Mouse (Mus musculus): Measurements from ENCODE around the gene Psme1.

- TF ChIP-seq POLR2A (IDR thresholded peaks at IDR 0.05; ENCODE audit: borderline replicate concordance, control insufficient read depth, low read depth, low read length): no peak
- TF ChIP-seq CTCF (IDR thresholded peaks at IDR 0.05; ENCODE audit: control insufficient read depth, insufficient read depth, low read length): no peak
Observed at GRCm38 (mm10) chr14:55576376-55576775, 1.5 kb upstream of the Psme1 start.
